Mouse (Mus musculus): ENCODE results near the gene Cebpz.

The Cebpz gene

GRCm38 (mm10) chr17:78903158-78903557, 33.7 kb downstream of the Cebpz start:
- ATAC-seq (ENCODE audit: low TSS enrichment) = no peak

GRCm38 (mm10) chr17:78895394-78895793, 41.5 kb downstream of the Cebpz start:
- no peak for ATAC-seq (ENCODE audit: low TSS enrichment)

- ATAC-seq (ENCODE audit: low TSS enrichment) = no peak
These were observed 41.9 kb downstream of the Cebpz start for GRCm38 (mm10) chr17:78894991-78895390.

GRCm38 (mm10) chr17:78891020-78891419, 45.8 kb downstream of the Cebpz start:
- ATAC-seq (ENCODE audit: low TSS enrichment) = no peak

- ATAC-seq (ENCODE audit: low TSS enrichment) = no peak
These were observed 47.7 kb downstream of the Cebpz start for GRCm38 (mm10) chr17:78889184-78889583.

- no peak for ATAC-seq (ENCODE audit: low TSS enrichment)
These were observed 48.3 kb downstream of the Cebpz start for GRCm38 (mm10) chr17:78888554-78888953.

- no peak for ATAC-seq (ENCODE audit: low TSS enrichment)
These were observed 51.4 kb downstream of the Cebpz start for GRCm38 (mm10) chr17:78885286-78886065.

GRCm38 (mm10) chr17:78883291-78883690, 53.6 kb downstream of the Cebpz start:
- ATAC-seq (ENCODE audit: low TSS enrichment) = no peak

GRCm38 (mm10) chr17:78882401-78883112, 54.3 kb downstream of the Cebpz start, which contains the start of gene Eif2ak2:
TSS of gene Eif2ak2 (minus strand) at chr17:78882573.
- peak; percentile 99 for ATAC-seq (ENCODE audit: low TSS enrichment)

- ATAC-seq (ENCODE audit: low TSS enrichment) = no peak
These were observed 55.0 kb downstream of the Cebpz start for GRCm38 (mm10) chr17:78881878-78882304.

- no peak for ATAC-seq (ENCODE audit: low TSS enrichment)
These were observed 63.0 kb downstream of the Cebpz start for GRCm38 (mm10) chr17:78873886-78874285.

All from frontal cortex, adult (tissue).